Mouse (Mus musculus) CD4-positive helper T cell, adult 2 months (primary cell): Measurements from ENCODE around the gene Ntpcr.

Experiments used
- DNase-seq: peaks from one replicate; pipeline ENCODE4 v3.0.0-alpha.2; 2012; ENCODE audit warnings: low read depth, missing footprints, low spot score

Gene Ntpcr

GRCm38 (mm10) chr8:125729746-125730145 is at the start of gene Ntpcr:
Gene Ntpcr, plus strand, starts transcription at chr8:125729963.
- DNase-seq = no peak

- peak; percentile 20 for DNase-seq
These were observed 48.8 kb upstream of the Ntpcr start for GRCm38 (mm10) chr8:125680851-125681408.

- no peak for DNase-seq
These were observed 44.5 kb upstream of the Ntpcr start for GRCm38 (mm10) chr8:125685216-125685760.

- DNase-seq = no peak
These were observed 43.4 kb upstream of the Ntpcr start for GRCm38 (mm10) chr8:125686221-125686865.

- no peak for DNase-seq
These were observed 39.4 kb upstream of the Ntpcr start for GRCm38 (mm10) chr8:125690166-125690915.

- no peak for DNase-seq
These were observed 38.8 kb upstream of the Ntpcr start for GRCm38 (mm10) chr8:125690961-125691360.

- no peak for DNase-seq
These were observed 37.3 kb upstream of the Ntpcr start for GRCm38 (mm10) chr8:125692447-125692846.

GRCm38 (mm10) chr8:125693197-125693596 is 36.6 kb upstream of the Ntpcr start:
- no peak for DNase-seq

- DNase-seq = no peak
These were observed 33.8 kb upstream of the Ntpcr start for GRCm38 (mm10) chr8:125695951-125696350.

GRCm38 (mm10) chr8:125699391-125700025 is 30.3 kb upstream of the Ntpcr start:
- DNase-seq = no peak

- DNase-seq = no peak
These were observed 29.4 kb upstream of the Ntpcr start for GRCm38 (mm10) chr8:125700407-125700806.

GRCm38 (mm10) chr8:125702868-125703473 is 26.8 kb upstream of the Ntpcr start:
- DNase-seq = no peak

GRCm38 (mm10) chr8:125704434-125704833 is 25.3 kb upstream of the Ntpcr start:
- no peak for DNase-seq

GRCm38 (mm10) chr8:125705816-125706215 is 23.9 kb upstream of the Ntpcr start:
- no peak for DNase-seq

- DNase-seq = no peak
These were observed 20.6 kb upstream of the Ntpcr start for GRCm38 (mm10) chr8:125709171-125709570.

GRCm38 (mm10) chr8:125711514-125711913 is 18.2 kb upstream of the Ntpcr start:
- DNase-seq = no peak

- no peak for DNase-seq
These were observed 13.6 kb upstream of the Ntpcr start for GRCm38 (mm10) chr8:125716211-125716610.

- no peak for DNase-seq
These were observed 13.2 kb upstream of the Ntpcr start for GRCm38 (mm10) chr8:125716613-125717012.

GRCm38 (mm10) chr8:125718914-125719313 is 10.8 kb upstream of the Ntpcr start:
- DNase-seq = peak; percentile 37

GRCm38 (mm10) chr8:125722675-125723074 is 7.1 kb upstream of the Ntpcr start:
- no peak for DNase-seq

GRCm38 (mm10) chr8:125723437-125723836 is 6.3 kb upstream of the Ntpcr start:
- DNase-seq = no peak
